Mouse (Mus musculus): ENCODE results near the gene Cdv3.
"Not testable (repeated sequence)": the region's sequence is repeated elsewhere in the genome, so short reads cannot be mapped to it uniquely, and the experiment has no call there.

The Cdv3 gene

GRCm38 (mm10) chr9:103372271-103373010 is 6.8 kb upstream of the Cdv3 start:
- no peak for DNase-seq (ENCODE audit: low spot score in 2 of 2)

GRCm38 (mm10) chr9:103369951-103370350 is 4.3 kb upstream of the Cdv3 start:
- DNase-seq (ENCODE audit: low spot score in 2 of 2): no peak

GRCm38 (mm10) chr9:103366356-103366755 is 716 bp upstream of the Cdv3 start:
- DNase-seq (ENCODE audit: low spot score in 2 of 2): no peak

- DNase-seq (ENCODE audit: low spot score in 2 of 2): peak; percentile 26
Measured at GRCm38 (mm10) chr9:103364601-103365289, 895 bp downstream of the Cdv3 start.

- no peak for DNase-seq (ENCODE audit: low spot score in 2 of 2)
Measured at GRCm38 (mm10) chr9:103363730-103364417, 1.8 kb downstream of the Cdv3 start.

- DNase-seq (ENCODE audit: low spot score in 2 of 2): no peak
Measured at GRCm38 (mm10) chr9:103363088-103363487, 2.6 kb downstream of the Cdv3 start.

GRCm38 (mm10) chr9:103360642-103361041 is 5.0 kb downstream of the Cdv3 start:
- DNase-seq (ENCODE audit: low spot score in 2 of 2): no peak

GRCm38 (mm10) chr9:103358545-103358944 is 7.1 kb downstream of the Cdv3 start:
- DNase-seq (ENCODE audit: low spot score in 2 of 2): no peak

GRCm38 (mm10) chr9:103357893-103358292 is 7.7 kb downstream of the Cdv3 start:
- no peak for DNase-seq (ENCODE audit: low spot score in 2 of 2)

GRCm38 (mm10) chr9:103353500-103354260 is 12.0 kb downstream of the Cdv3 start:
- DNase-seq (ENCODE audit: low spot score in 2 of 2): not testable (repeated sequence)

- DNase-seq (ENCODE audit: low spot score in 2 of 2): no peak
Measured at GRCm38 (mm10) chr9:103348791-103349190, 16.8 kb downstream of the Cdv3 start.

GRCm38 (mm10) chr9:103347996-103348490 is 17.6 kb downstream of the Cdv3 start:
- DNase-seq (ENCODE audit: low spot score in 2 of 2): no peak

- no peak for DNase-seq (ENCODE audit: low spot score in 2 of 2)
Measured at GRCm38 (mm10) chr9:103347045-103347444, 18.6 kb downstream of the Cdv3 start.

- DNase-seq (ENCODE audit: low spot score in 2 of 2): no peak
Measured at GRCm38 (mm10) chr9:103336912-103337311, 28.7 kb downstream of the Cdv3 start.

GRCm38 (mm10) chr9:103332663-103333062 is 33.0 kb downstream of the Cdv3 start:
- DNase-seq (ENCODE audit: low spot score in 2 of 2): no peak

- DNase-seq (ENCODE audit: low spot score in 2 of 2): no peak
Measured at GRCm38 (mm10) chr9:103326449-103326848, 39.2 kb downstream of the Cdv3 start.

- no peak for DNase-seq (ENCODE audit: low spot score in 2 of 2)
Measured at GRCm38 (mm10) chr9:103324678-103325077, 41.0 kb downstream of the Cdv3 start.

- no peak for DNase-seq (ENCODE audit: low spot score in 2 of 2)
Measured at GRCm38 (mm10) chr9:103309832-103310231, 55.8 kb downstream of the Cdv3 start.

GRCm38 (mm10) chr9:103305332-103306041 is 60.2 kb downstream of the Cdv3 start:
- DNase-seq (ENCODE audit: low spot score in 2 of 2): peak in 1 of 2 experiments; percentile 6

- peak; percentile 82 to 83 for DNase-seq (ENCODE audit: low spot score in 2 of 2)
Measured at GRCm38 (mm10) chr9:103304927-103305326, 60.7 kb downstream of the Cdv3 start, which contains the start of the genes 1300017J02Rik and Topbp1. Gene 1300017J02Rik, minus strand, starts transcription at chr9:103305082. Gene Topbp1, plus strand, starts transcription at chr9:103305215.
